Mouse (Mus musculus) G1E (cell line): ENCODE measurements around the gene Nemp1.

ENCODE experiments used
- CTCF ChIP-seq: IDR thresholded peaks from 2 replicates; pipeline ENCODE4 v1.5.1; 2012; ENCODE audit warnings: low read depth, low read length, inconsistent platforms, mixed read lengths
- GATA1 ChIP-seq: IDR thresholded peaks from 2 replicates; pipeline ENCODE4 v1.6.1; 2012; ENCODE audit warnings: borderline replicate concordance, low read length, inconsistent platforms, mixed read lengths
- GATA2 ChIP-seq: IDR thresholded peaks from 2 replicates; pipeline ENCODE4 v1.6.1; 2012; ENCODE audit warnings: low read depth, low read length, inconsistent platforms, borderline replicate concordance
- TAL1 ChIP-seq: conservative IDR thresholded peaks from 2 replicates; pipeline ENCODE4 v1.6.1; 2012; ENCODE audit warnings: low read depth, low read length, inconsistent platforms, mixed read lengths

DNA sequence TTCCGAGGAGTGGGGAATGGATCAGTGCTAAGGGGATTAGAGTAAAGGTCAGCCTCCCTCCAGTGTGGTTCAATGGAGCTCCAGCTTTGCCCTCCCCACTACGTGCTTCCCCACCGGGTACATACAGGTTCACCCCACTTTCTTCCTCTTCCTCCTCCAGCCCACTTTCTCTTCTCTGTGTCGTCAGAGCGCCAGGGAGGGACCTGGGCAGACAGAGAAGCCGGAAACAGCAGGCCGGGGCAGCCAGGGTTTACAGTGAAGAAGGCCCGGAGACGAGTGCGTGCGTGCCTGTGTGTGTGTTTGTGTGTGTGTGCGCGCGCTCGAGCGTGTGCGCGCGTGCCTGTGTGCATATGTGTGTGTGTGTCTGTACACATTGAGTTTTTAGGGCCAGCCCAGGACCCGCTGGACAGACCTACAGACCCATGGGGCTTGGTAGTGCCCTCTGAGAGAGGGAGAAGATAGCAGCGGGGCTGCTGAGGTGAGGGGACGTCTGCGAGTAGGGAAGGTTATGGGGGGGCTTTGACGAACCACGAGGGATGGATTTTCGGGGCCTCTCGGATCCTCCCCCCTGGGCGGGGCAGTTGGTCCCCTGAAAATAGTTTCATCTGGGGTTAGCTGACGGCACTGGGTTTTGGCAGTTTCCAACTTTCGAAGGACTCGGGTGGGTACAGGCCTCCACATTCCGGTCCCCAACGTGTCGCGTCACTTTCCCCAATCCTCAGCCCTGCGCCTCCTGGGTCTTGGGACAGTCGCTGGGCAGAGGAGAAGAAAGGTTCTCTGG, 23.7 kb upstream of the Nemp1 start, which contains the start of gene Stat6:
- TF ChIP-seq CTCF (no peak), GATA1 (no peak), GATA2 (no peak), TAL1 (no peak)
